Mouse (Mus musculus): Measurements from ENCODE around the gene Tmc8. TPM values are rescaled to one million over a fixed set of nuclear protein-coding genes. Genes with fewer than 3 reads are reported as not detected.
"Not testable (repeated sequence)": the region's sequence is repeated elsewhere in the genome, so short reads cannot be mapped to it uniquely, and the experiment has no call there.

The Tmc8 gene
- total RNA-seq, 4 experiments from 2014 or later = 1.5 to 3.3 (median 3.0) TPM

- no peak for DNase-seq
Observed at GRCm38 (mm10) chr11:117826164-117826563, 44.3 kb downstream of the Tmc8 start.

GRCm38 (mm10) chr11:117826916-117827315 is 45.0 kb downstream of the Tmc8 start:
- no peak for DNase-seq

- no peak for DNase-seq
Observed at GRCm38 (mm10) chr11:117827386-117827785, 45.5 kb downstream of the Tmc8 start.

GRCm38 (mm10) chr11:117828149-117828887 is 46.4 kb downstream of the Tmc8 start:
- no peak for DNase-seq

GRCm38 (mm10) chr11:117828888-117829604 is 47.2 kb downstream of the Tmc8 start:
- no peak for DNase-seq

GRCm38 (mm10) chr11:117829671-117830215 is 47.9 kb downstream of the Tmc8 start:
- DNase-seq = no peak

- no peak for DNase-seq
Observed at GRCm38 (mm10) chr11:117830401-117830800, 48.5 kb downstream of the Tmc8 start.

- DNase-seq = peak; percentile 43
Observed at GRCm38 (mm10) chr11:117832086-117832969, 50.5 kb downstream of the Tmc8 start.

- not testable (repeated sequence) for DNase-seq
Observed at GRCm38 (mm10) chr11:117833509-117833908, 51.6 kb downstream of the Tmc8 start.

- no peak for DNase-seq
Observed at GRCm38 (mm10) chr11:117834086-117834485, 52.2 kb downstream of the Tmc8 start.

GRCm38 (mm10) chr11:117836306-117836705 is 54.4 kb downstream of the Tmc8 start:
- no peak for DNase-seq

GRCm38 (mm10) chr11:117838572-117838971 is 56.7 kb downstream of the Tmc8 start:
- no peak for DNase-seq

- no peak for DNase-seq
Observed at GRCm38 (mm10) chr11:117839021-117839420, 57.1 kb downstream of the Tmc8 start.

- DNase-seq = peak; percentile 57
Observed at GRCm38 (mm10) chr11:117840910-117841309, 59.0 kb downstream of the Tmc8 start.

Other genes with a start within 250 kb of the Tmc8 start
- 10 to 100 TPM; 22.3 to 41.0 (median 31.9) TPM for gene Tnrc6c, start 127.8 kb upstream of the Tmc8 start, total RNA-seq (2022)
- 10 to 100 TPM; 28.2 to 50.0 (median 40.7) TPM for gene Tmc6, start 122 bp downstream of the Tmc8 start, total RNA-seq (2022)
- not detected for gene 6030468B19Rik, start 15.6 kb downstream of the Tmc8 start, total RNA-seq (2022)
- gene Gm20708, start 27.6 kb downstream of the Tmc8 start, total RNA-seq (2022) = 1 to 10 TPM in 2 of 4 experiments, under 1 TPM in 2; 0.59 to 3.4 (median 1.3) TPM
- gene Syngr2, start 27.6 kb downstream of the Tmc8 start, total RNA-seq (2022) = 100 to 1,000 TPM in 2 of 4 experiments, 10 to 100 TPM in 2; 86.0 to 110 (median 103) TPM
- 10 to 100 TPM in 2 of 4 experiments, 1 to 10 TPM in 2; 5.1 to 17.0 (median 10.2) TPM for gene Afmid, start 43.8 kb downstream of the Tmc8 start, total RNA-seq (2022)
- 1 to 10 TPM; 2.4 to 5.0 (median 4.3) TPM for gene Tk1, start 44.0 kb downstream of the Tmc8 start, total RNA-seq (2022)
- gene Birc5, start 67.2 kb downstream of the Tmc8 start, total RNA-seq (2022) = 1 to 10 TPM; 1.2 to 2.5 (median 1.7) TPM
- gene Tmem235, start 78.7 kb downstream of the Tmc8 start, total RNA-seq (2022) = not detected
- 10 to 100 TPM; 16.4 to 16.7 (median 16.5) TPM for gene Tha1, start 91.4 kb downstream of the Tmc8 start, total RNA-seq (2022)
- 10 to 100 TPM in 1 of 4 experiments, 1 to 10 TPM in 3; 4.4 to 14.6 (median 5.4) TPM for gene Socs3, start 188.0 kb downstream of the Tmc8 start, total RNA-seq (2022)
- gene Pgs1, start 204.2 kb downstream of the Tmc8 start, total RNA-seq (2022) = 10 to 100 TPM; 52.7 to 76.9 (median 68.2) TPM